Mouse (Mus musculus) hindbrain, embryonic 12.5 days (tissue): ENCODE results near the gene Zfp212. TPM values are rescaled to one million over a fixed set of nuclear protein-coding genes. Genes with fewer than 3 reads are reported as not detected.

Source experiments
- polyA plus RNA-seq: library from polyadenylated mRNA; unstranded; fragments of >200 nt; fragmentation: Nextera tagmentation; extraction: Ambion mirVana; gene quantifications from 2 replicates; pipeline ENCODE4 v1.2.1, GENCODE M21; 2016

Zfp212 gene
- polyA plus RNA-seq, 1 experiment from 2014 or later = 19.7 TPM

Other genes starting within 250 kb of the Zfp212 start
- 236 and 258 TPM in 2 replicates for gene Pdia4, start 107.0 kb upstream of the Zfp212 start, polyA plus RNA-seq
- gene Zfp786, start 89.6 kb upstream of the Zfp212 start, polyA plus RNA-seq = 12.1 and 12.7 TPM in 2 replicates
- gene Zfp398, start 84.8 kb upstream of the Zfp212 start, polyA plus RNA-seq = 14.0 and 15.1 TPM in 2 replicates
- gene Zfp282, start 43.3 kb upstream of the Zfp212 start, polyA plus RNA-seq = 27.0 and 28.3 TPM in 2 replicates
- gene Zfp956, start 32.9 kb downstream of the Zfp212 start, polyA plus RNA-seq = 11.6 and 12.6 TPM in 2 replicates
- 10.7 and 11.1 TPM in 2 replicates for gene Zfp777, start 128.4 kb downstream of the Zfp212 start, polyA plus RNA-seq
- gene Zfp746, start 166.1 kb downstream of the Zfp212 start, polyA plus RNA-seq = 30.1 and 30.3 TPM in 2 replicates